Mouse (Mus musculus) limb, embryonic 15.5 days (tissue): ENCODE data around the gene Cdh13. TPM values are rescaled to one million over a fixed set of nuclear protein-coding genes. Genes with fewer than 3 reads are reported as not detected.

Experiments
- ATAC-seq: fragments of 200-750 bp; cut with Nextera tagmentation; 2 replicates; pipeline ENCODE4 v1.8.0; 2017; ENCODE audit warnings: low read depth, moderate TSS enrichment; ENCODE audit not compliant: insufficient number of reproducible peaks, low FRiP score, low TSS enrichment
- H3K27ac ChIP-seq: fragments of 300-500 bp; sonication (generic); 2 replicates; pipeline ENCODE4 v1.5.1; 2015; ENCODE audit warnings: moderate library complexity, mild to moderate bottlenecking, inconsistent platforms
- H3K27me3 ChIP-seq: fragments of 300-500 bp; sonication (generic); 2 replicates; pipeline ENCODE4 v1.6.1; 2015; ENCODE audit warnings: inconsistent platforms
- H3K36me3 ChIP-seq: fragments of 300-500 bp; sonication (generic); 2 replicates; pipeline ENCODE4 v1.6.1; 2015; ENCODE audit warnings: inconsistent platforms
- H3K4me1 ChIP-seq: fragments of 300-500 bp; sonication (generic); 2 replicates; pipeline ENCODE4 v1.6.1; 2015; ENCODE audit warnings: inconsistent platforms
- H3K4me2 ChIP-seq: fragments of 300-500 bp; sonication (generic); 2 replicates; pipeline ENCODE4 v1.6.1; 2015; ENCODE audit warnings: mild to moderate bottlenecking, inconsistent platforms
- H3K4me3 ChIP-seq: fragments of 300-500 bp; sonication (generic); 2 replicates; pipeline ENCODE4 v1.5.1; 2015; ENCODE audit warnings: mild to moderate bottlenecking, inconsistent platforms
- H3K9ac ChIP-seq: fragments of 300-500 bp; sonication (generic); 2 replicates; pipeline ENCODE4 v1.6.1; 2015; ENCODE audit warnings: inconsistent platforms
- H3K9me3 ChIP-seq: fragments of 300-500 bp; sonication (generic); 2 replicates; pipeline ENCODE4 v1.6.1; 2016; ENCODE audit warnings: inconsistent platforms
- WGBS: fragments of 180-500 bp; shearing (Covaris S2); methylation state at CpG from one replicate; pipeline ENCODE4 v1.1.7; 2015; 5-methylcytosine and 5-hydroxymethylcytosine counted together
- polyA plus RNA-seq: library from polyadenylated mRNA; unstranded; fragments of >200 nt; fragmentation: Nextera tagmentation; extraction: Ambion mirVana; gene quantifications from 2 replicates; pipeline ENCODE4 v1.2.1, GENCODE M21; 2015

Gene Cdh13
- polyA plus RNA-seq, 1 experiment from 2014 or later: 17.9 TPM

DNA sequence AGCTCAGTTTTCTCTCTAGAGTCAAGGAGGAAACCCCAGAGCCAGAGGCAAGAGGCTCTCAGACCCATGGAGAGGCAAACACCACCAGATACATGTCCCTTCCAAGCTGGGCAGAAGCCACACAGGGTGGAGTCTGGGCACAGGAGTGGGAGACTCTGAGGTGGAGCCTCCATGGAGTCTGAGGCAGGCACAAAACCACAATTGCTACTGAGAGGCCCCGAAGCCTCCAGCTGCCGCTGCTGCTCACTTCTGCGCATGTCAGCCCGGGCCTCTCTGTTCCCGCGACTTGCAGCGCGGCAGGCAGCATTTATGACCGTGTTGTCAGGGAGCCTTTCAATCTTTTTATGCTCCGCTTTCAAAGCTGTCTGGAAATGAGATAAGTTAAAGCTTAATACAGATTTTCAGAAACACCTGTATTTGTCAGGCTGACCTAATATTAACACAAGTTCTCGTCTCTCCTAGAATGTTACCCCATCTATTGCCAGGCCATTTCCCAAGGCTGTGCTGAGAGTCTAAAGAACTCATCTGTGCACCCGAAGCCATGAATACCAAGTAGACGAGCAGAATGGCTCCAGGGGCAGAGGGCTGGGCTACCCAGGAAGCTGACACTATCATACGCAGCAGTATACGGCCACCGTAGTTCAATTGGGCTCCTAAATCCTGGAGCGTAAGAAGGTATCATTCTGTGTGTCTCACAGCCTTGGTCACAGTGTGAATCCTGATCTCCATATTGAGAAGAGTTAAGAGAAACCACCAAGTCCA is 30.1 kb downstream of the Cdh13 start:
- no peaks in the 10 kb centered on the region for H3K9me3 ChIP-seq
- WGBS: 44% methylated on average over 17 of the region's 17 CpGs
- ATAC-seq: no peak
- H3K4me2 ChIP-seq: no peak overlapping the region
- H3K9ac ChIP-seq: no peak overlapping the region
- H3K27me3 ChIP-seq: no peaks in the 10 kb centered on the region
- H3K4me1 ChIP-seq: 0 out of 2 replicates have a peak, but pooled peaks cover 2% of the 10 kb centered on the region
- H3K27ac ChIP-seq: no peak overlapping the region
- H3K36me3 ChIP-seq: no peaks in the 10 kb centered on the region
- no peak overlapping the region for H3K4me3 ChIP-seq

DNA sequence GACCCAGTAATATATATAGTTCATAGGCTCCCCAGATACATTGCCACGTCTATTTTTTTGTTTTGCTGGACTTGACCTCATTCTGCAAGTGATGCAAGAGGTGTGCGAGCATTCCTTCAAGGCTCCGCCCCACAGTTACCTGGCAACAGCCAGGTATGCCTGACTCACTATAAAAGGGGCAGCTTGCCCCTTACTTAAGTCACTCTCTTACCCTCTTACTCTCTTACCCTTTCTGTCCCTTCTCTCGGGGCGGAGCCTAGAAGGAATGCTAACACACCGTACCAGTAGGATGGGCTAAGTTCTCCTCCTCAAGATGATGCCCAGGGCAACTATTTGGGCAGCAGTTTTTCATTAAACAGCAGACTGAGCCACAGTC is 30.6 kb downstream of the Cdh13 start:
- no peaks in the 10 kb centered on the region for H3K9me3 ChIP-seq
- no peaks in the 10 kb centered on the region for H3K4me1 ChIP-seq
- no peak overlapping the region for H3K4me3 ChIP-seq
- 69% methylated on average over 6 of the region's 6 CpGs for WGBS
- no peaks in the 10 kb centered on the region for H3K27me3 ChIP-seq
- no peak overlapping the region for H3K9ac ChIP-seq
- no peak overlapping the region for H3K27ac ChIP-seq
- no peak for ATAC-seq
- no peak overlapping the region for H3K4me2 ChIP-seq
- no peaks in the 10 kb centered on the region for H3K36me3 ChIP-seq

DNA sequence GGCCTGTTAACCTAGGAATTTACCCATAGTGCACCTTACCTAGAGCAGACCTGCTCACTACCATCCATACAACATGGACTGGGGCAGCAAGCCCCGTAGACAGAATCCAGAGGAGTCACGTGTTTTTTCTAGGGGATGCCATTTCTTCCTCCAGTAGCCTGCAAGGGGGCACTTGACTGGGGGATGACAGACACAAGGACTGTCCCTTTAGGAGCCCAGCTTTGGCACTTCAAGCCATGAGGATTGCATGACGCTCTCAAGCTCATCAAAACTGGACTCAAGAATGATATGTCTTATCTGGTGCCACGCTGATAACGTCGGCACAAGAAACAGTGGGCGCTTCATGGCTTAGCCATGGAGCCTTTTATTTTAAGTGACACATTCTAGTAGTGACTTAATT is 31.4 kb downstream of the Cdh13 start:
- WGBS: 89% methylated on average over 7 of the region's 7 CpGs

DNA sequence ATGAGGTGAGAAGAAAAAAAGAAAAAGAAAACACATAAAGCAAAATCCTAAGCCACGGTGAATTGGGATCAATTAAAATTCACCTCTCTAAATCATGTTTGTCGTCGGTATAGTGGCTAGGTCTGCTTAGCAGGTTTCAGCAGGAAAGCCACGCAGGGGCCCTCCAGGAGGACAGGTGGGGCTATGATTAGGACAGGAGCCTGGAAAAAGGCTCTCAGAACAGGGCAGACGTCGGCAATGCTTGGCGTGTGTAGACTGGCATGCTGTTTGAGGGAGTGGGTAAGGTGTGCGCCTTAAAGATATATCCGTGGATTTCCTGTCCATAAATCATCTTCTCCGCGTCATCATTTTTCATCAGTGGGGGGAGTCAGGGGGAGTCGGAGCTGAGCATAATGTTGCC is 32.9 kb downstream of the Cdh13 start:
- ATAC-seq: no peak
- H3K4me3 ChIP-seq: no peak overlapping the region
- no peaks in the 10 kb centered on the region for H3K36me3 ChIP-seq
- no peak overlapping the region for H3K9ac ChIP-seq
- H3K4me1 ChIP-seq: no peaks in the 10 kb centered on the region
- no peak overlapping the region for H3K4me2 ChIP-seq
- WGBS: 54% methylated on average over 12 of the region's 12 CpGs
- H3K27ac ChIP-seq: no peak overlapping the region
- no peaks in the 10 kb centered on the region for H3K9me3 ChIP-seq
- no peaks in the 10 kb centered on the region for H3K27me3 ChIP-seq

More for the DNA sequence above, 31.4 kb downstream of the Cdh13 start:
- no peak overlapping the region for H3K27ac ChIP-seq
- H3K36me3 ChIP-seq: no peaks in the 10 kb centered on the region
- H3K9ac ChIP-seq: no peak overlapping the region
- H3K4me1 ChIP-seq: no peaks in the 10 kb centered on the region
- no peaks in the 10 kb centered on the region for H3K9me3 ChIP-seq
- ATAC-seq: no peak
- H3K4me2 ChIP-seq: no peak overlapping the region
- H3K27me3 ChIP-seq: no peaks in the 10 kb centered on the region
- H3K4me3 ChIP-seq: no peak overlapping the region

DNA sequence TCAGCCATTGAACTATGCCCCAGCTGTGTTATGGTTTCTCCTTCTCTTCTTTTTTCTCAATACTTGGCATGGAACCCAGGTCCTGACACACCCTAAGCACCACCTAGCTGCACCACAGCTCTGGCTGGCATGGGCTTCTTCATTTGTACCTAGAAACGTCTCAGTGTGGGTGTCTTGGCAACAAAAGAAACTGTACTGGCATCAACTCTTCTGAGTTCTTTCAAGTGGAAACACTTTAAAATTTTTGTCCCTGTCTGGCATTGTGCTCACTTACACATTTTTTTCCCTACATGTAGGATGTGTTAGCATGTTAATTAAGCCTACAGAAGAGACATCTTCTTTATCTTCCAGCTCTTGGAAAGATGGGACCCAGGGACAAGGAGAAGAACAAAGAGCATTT is 37.0 kb downstream of the Cdh13 start:
- Histone ChIP-seq H3K9me3 (no peaks in the 10 kb centered on the region), H3K9ac (no peak overlapping the region), H3K4me3 (no peak overlapping the region), H3K4me2 (no peak overlapping the region), H3K27ac (no peak overlapping the region), H3K4me1 (no peaks in the 10 kb centered on the region), H3K36me3 (no peaks in the 10 kb centered on the region), H3K27me3 (no peaks in the 10 kb centered on the region)
- WGBS: 54% methylated on average over 1 of the region's 1 CpGs
- no peak for ATAC-seq

DNA sequence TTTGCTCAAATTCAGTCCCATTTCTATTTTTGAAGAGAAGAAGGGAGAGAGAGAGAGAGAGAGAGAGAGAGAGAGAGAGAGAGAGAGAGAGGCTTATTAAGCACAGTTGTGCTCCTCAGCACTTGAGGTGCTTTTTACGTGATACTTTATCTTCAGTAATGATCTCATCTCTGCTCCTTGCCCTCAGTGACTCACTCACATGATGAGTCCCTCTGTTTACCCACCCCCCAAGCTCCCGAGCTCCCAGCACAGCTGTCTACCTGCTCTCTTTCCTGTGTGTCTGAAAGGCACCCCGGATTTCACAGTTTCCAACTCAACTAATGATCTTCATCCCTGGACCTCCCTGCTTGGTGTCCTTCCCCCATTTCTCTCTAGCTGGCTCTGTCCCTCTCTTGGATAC is 39.9 kb downstream of the Cdh13 start:
- Histone ChIP-seq H3K9ac (no peak overlapping the region), H3K4me3 (no peak overlapping the region), H3K9me3 (no peaks in the 10 kb centered on the region), H3K36me3 (no peaks in the 10 kb centered on the region), H3K4me1 (no peaks in the 10 kb centered on the region), H3K27me3 (no peaks in the 10 kb centered on the region), H3K27ac (no peak overlapping the region), H3K4me2 (no peak overlapping the region)
- WGBS: 65% methylated on average over 3 of the region's 3 CpGs
- no peak for ATAC-seq

DNA sequence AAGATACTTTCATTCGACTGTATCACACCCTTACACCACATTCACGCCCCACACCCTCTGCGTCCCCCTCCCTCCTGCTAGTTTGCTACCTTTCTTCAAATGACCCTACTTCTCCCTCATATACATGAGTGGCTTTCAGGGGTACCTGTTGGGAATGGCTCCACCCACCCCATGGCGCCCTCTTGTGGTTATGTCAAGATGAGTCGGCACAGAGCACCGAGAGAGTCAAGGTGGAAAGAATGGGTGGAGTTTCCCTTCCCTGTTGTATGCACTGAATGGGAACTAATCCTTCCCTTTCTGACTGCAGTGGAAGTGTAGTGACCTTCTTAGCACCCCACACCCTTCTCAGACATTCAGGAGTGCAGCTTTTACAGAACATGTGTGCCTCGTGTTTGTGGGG is 51.4 kb downstream of the Cdh13 start:
- ATAC-seq: no peak
- Histone ChIP-seq H3K36me3 (no peaks in the 10 kb centered on the region), H3K27me3 (no peaks in the 10 kb centered on the region), H3K9me3 (no peaks in the 10 kb centered on the region), H3K4me3 (no peak overlapping the region), H3K4me1 (no peaks in the 10 kb centered on the region), H3K27ac (no peak overlapping the region), H3K4me2 (no peak overlapping the region), H3K9ac (no peak overlapping the region)
- 76% methylated on average over 7 of the region's 7 CpGs for WGBS

DNA sequence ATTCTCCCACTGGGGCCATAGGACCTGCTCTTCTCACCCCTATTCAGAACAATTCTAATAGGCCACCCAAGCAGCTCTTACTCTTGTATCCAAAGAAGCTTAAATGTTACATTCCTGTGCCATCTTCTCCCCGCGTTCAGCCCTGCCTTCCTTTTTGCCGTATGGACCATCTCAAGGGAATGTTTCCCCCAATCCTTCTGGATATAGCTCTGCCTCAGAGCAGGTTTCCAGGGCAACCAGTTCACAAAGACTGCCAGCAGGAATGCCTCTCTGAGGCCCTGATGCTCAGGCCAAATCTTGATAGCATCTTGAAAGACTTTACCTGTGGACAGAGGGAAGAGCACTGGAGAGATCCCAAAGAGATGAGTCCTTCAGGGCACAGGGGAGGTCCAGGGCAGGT is 56.2 kb downstream of the Cdh13 start:
- H3K4me3 ChIP-seq: no peak overlapping the region
- H3K27me3 ChIP-seq: no peaks in the 10 kb centered on the region
- H3K36me3 ChIP-seq: no peaks in the 10 kb centered on the region
- no peak overlapping the region for H3K4me2 ChIP-seq
- 81% methylated on average over 3 of the region's 3 CpGs for WGBS
- no peak overlapping the region for H3K9ac ChIP-seq
- no peak overlapping the region for H3K27ac ChIP-seq
- no peaks in the 10 kb centered on the region for H3K4me1 ChIP-seq
- no peaks in the 10 kb centered on the region for H3K9me3 ChIP-seq
- no peak for ATAC-seq

DNA sequence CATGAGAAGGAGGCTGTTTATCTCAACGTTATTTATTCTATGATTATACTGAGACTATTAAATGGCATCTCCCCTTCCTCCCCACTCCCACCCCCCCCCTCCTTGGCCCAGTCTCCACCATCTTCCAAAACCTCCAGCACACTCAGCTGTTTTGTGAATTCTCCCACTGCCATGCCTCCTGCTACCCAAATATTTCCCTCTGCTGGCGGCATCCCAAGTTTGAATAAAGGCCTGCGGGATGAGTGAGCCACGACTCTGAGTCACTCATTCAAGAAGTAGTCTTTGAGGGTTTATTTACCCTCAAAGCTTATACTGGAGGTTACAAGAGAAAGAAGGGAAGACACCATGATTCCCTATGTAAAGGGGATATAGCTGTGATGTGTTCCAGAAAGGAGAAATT is 59.7 kb downstream of the Cdh13 start:
- H3K9me3 ChIP-seq: no peaks in the 10 kb centered on the region
- ATAC-seq: no peak
- 36% methylated on average over 4 of the region's 4 CpGs for WGBS
- H3K4me1 ChIP-seq: no peaks in the 10 kb centered on the region
- no peak overlapping the region for H3K4me3 ChIP-seq
- no peaks in the 10 kb centered on the region for H3K36me3 ChIP-seq
- H3K9ac ChIP-seq: no peak overlapping the region
- H3K27me3 ChIP-seq: no peaks in the 10 kb centered on the region
- no peak overlapping the region for H3K4me2 ChIP-seq
- H3K27ac ChIP-seq: no peak overlapping the region

DNA sequence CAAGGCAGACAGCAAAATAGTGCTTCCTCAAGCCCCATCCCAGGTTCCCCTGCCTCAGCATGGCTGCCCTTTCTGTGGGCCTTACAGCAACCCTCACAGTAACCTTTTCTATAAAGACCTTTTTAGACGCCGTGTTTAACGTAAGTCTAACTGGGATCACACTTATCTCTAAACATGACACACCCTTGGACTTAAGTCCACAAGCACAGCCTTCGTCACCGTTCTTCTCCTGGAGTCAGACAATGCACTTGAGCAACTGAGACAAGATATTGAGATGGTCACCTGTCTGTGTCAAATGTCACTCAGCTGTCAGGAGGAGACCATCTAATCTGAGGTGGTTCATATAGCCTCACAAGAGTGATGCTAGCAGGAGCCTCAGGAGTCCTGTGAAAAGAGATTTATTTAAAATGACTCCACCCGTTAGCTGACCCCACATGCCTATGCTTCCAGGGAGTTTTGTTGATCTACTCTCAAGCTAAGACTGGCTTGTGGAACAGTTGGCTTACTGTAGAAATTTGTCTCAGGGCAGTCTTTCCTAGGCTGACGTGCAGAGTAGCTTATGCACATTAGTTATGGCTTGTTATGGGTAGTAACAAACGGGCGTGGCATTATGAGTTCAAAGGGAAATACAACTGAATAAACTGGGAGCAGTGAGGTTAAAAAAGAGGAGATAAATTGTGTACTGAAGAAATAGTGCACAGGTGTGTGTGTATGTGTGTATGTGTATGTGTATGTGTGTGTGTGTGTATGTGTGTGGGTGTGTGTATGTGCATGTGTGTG is 65.4 kb downstream of the Cdh13 start:
- 84% methylated on average over 9 of the region's 9 CpGs for WGBS
- no peak for ATAC-seq
- H3K36me3 ChIP-seq: no peaks in the 10 kb centered on the region

DNA sequence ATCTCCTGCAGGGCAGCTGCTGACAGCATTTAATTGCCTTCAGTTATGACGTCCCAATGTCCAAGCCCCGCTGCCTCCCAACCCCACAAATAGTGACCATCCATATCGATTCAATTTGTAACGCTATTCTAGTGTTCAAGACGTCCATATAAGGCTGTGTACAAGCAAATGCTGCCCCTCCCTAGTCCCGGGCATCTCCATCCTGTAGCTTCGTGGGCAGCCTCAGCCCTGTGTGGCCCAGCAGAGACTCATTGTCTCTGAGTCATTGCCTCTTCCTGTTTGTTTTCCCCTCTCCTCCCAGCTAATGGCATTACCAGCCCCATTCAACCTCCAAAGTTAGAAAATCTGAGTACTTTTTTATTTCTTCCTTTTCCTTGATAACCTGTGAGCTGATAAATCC is 66.6 kb downstream of the Cdh13 start:
- Histone ChIP-seq H3K4me3 (no peak overlapping the region), H3K4me1 (no peaks in the 10 kb centered on the region), H3K4me2 (no peak overlapping the region), H3K9ac (no peak overlapping the region), H3K27me3 (no peaks in the 10 kb centered on the region), H3K9me3 (no peaks in the 10 kb centered on the region), H3K36me3 (no peaks in the 10 kb centered on the region), H3K27ac (no peak overlapping the region)
- ATAC-seq: no peak
- 76% methylated on average over 7 of the region's 7 CpGs for WGBS

More for the DNA sequence above, 65.4 kb downstream of the Cdh13 start:
- Histone ChIP-seq H3K4me3 (no peak overlapping the region), H3K4me1 (no peaks in the 10 kb centered on the region), H3K27ac (no peak overlapping the region), H3K27me3 (no peaks in the 10 kb centered on the region), H3K9ac (no peak overlapping the region), H3K4me2 (no peak overlapping the region), H3K9me3 (no peaks in the 10 kb centered on the region)

DNA sequence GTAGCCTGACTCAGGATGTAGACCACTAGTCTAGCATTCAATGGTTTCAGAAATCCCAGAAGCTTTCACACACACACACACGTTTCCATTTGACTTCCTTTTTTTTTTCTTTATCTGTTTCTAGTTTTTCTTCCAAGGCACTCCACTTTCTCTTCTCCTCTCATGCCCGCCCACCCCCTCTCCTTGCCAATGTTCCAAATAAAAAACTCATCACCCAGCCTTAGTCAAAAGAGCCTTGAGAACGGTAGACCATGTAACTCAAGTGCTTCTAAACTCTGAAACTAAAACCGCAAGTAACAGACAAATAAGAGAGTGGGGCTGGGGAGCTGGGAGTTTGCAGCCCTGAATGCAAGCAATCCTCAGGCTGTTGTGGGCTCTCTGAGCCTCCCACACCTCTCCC is 69.5 kb downstream of the Cdh13 start:
- no peak for ATAC-seq
- Histone ChIP-seq H3K4me3 (no peak overlapping the region), H3K4me2 (no peak overlapping the region), H3K9ac (no peak overlapping the region), H3K4me1 (no peaks in the 10 kb centered on the region), H3K9me3 (no peaks in the 10 kb centered on the region), H3K36me3 (no peaks in the 10 kb centered on the region), H3K27me3 (no peaks in the 10 kb centered on the region), H3K27ac (no peak overlapping the region)
- 72% methylated on average over 4 of the region's 4 CpGs for WGBS
